Mouse (Mus musculus): ENCODE results near the gene Fam126a.

DNA sequence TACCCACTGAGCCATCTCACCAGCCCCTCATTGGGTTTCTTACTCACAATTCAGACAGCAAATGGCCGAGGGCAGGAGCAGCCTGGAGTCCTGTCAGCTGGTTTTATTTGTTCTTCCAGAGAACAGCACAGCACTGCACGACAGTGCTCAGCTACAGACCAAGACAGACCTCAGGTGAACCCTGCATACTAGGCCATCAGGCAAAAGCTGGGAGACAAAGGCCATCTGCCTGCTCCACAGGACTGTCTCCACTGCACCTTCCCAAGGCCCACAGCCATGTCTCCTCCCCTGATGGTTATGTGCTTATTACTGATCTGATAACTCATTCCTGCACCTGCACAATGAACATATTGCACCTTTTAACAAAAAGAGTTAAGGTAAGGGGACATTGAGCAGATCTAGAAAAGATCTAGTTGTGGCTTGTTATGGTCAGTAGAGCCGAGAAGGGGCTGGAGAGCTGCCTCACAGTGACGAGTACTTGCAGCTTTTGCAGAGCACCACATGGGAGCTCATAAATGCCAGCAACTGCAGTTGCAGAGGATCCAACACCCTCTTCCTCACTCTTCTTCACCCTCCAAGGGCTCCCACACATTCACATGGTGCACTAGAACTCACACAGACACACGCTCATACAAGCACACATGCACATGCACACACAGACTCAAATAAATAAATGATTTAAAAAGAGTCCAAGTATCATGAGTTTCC is 137.2 kb downstream of the Fam126a start:
- no peak for TF ChIP-seq CTCF (IDR thresholded peaks at IDR 0.05)
- no peak for TF ChIP-seq EP300 (IDR thresholded peaks at IDR 0.05)

Data from lung, postnatal 0 days (tissue).